Mouse (Mus musculus) erythroblast, embryonic 14.5 days (primary cell): ENCODE measurements around the gene Vps37b. TPM values are rescaled to one million over a fixed set of nuclear protein-coding genes. Genes with fewer than 3 reads are reported as not detected.
A peak's percentile ranks its signal among the peaks of the same experiment; 100 is the strongest.

ENCODE experiments used
- H3K27me3 ChIP-seq: 2 replicates; pipeline ENCODE4 v1.6.1; 2012; ENCODE audit warnings: inconsistent platforms; ENCODE audit not compliant: control insufficient read depth
- H3K36me3 ChIP-seq: 2 replicates; pipeline ENCODE4 v1.6.1; 2012; ENCODE audit warnings: mild to moderate bottlenecking, inconsistent platforms; ENCODE audit not compliant: control insufficient read depth
- H3K4me1 ChIP-seq: 2 replicates; pipeline ENCODE4 v1.6.1; 2012; ENCODE audit warnings: inconsistent platforms; ENCODE audit not compliant: control insufficient read depth
- H3K4me3 ChIP-seq: replicated peaks from 2 replicates; pipeline ENCODE3; 2012; ENCODE audit warnings: moderate library complexity, mild to moderate bottlenecking, inconsistent platforms
- H3K9me3 ChIP-seq: 2 replicates; pipeline ENCODE4 v1.6.1; 2012; ENCODE audit warnings: low read length, inconsistent platforms, mixed read lengths; ENCODE audit not compliant: control insufficient read depth
- GATA1 ChIP-seq: IDR thresholded peaks from 2 replicates; pipeline ENCODE4 v1.6.1; 2012; ENCODE audit warnings: low read length, inconsistent platforms, mixed read lengths
- TAL1 ChIP-seq: IDR thresholded peaks from 3 replicates; pipeline ENCODE4 v1.6.1; 2012; ENCODE audit warnings: low read length, inconsistent platforms, mixed read lengths
- polyA plus RNA-seq: library from polyadenylated mRNA; stranded (reverse); fragments of >175 nt; gene quantifications from 2 replicates; pipeline ENCODE4 v1.2.3, GENCODE M21; 2012

The Vps37b gene
- polyA plus RNA-seq, 1 experiment: 21.1 TPM

GRCm38 (mm10) chr5:124049249-124050045 is 17.4 kb upstream of the Vps37b start:
- H3K36me3 ChIP-seq: peaks cover 12% of the 10 kb centered on the region; the same call in 1 of the 2 replicates
- TF ChIP-seq GATA1 (no peak), TAL1 (no peak)
- no peaks in the 10 kb centered on the region for H3K9me3 ChIP-seq
- peak overlapping the region; percentile 64 for H3K4me3 ChIP-seq
- no peaks in the 10 kb centered on the region for H3K27me3 ChIP-seq
- H3K4me1 ChIP-seq: peaks cover 69% of the 10 kb centered on the region

GRCm38 (mm10) chr5:124046741-124047401 is 14.8 kb upstream of the Vps37b start:
- Histone ChIP-seq H3K36me3 (peaks cover 12% of the 10 kb centered on the region; the same call in 1 of the 2 replicates), H3K9me3 (no peaks in the 10 kb centered on the region), H3K4me1 (peaks cover 57% of the 10 kb centered on the region), H3K4me3 (no peak overlapping the region), H3K27me3 (no peaks in the 10 kb centered on the region)
- TF ChIP-seq TAL1: no peak
- no peak for TF ChIP-seq GATA1

- TF ChIP-seq TAL1 (no peak), GATA1 (no peak)
- Histone ChIP-seq H3K4me3 (no peak overlapping the region), H3K36me3 (peaks cover 9% of the 10 kb centered on the region; the same call in 1 of the 2 replicates), H3K4me1 (peaks cover 47% of the 10 kb centered on the region), H3K27me3 (no peaks in the 10 kb centered on the region), H3K9me3 (no peaks in the 10 kb centered on the region)
Measured at GRCm38 (mm10) chr5:124045453-124046010, 13.5 kb upstream of the Vps37b start.

GRCm38 (mm10) chr5:124043999-124044398 is 11.9 kb upstream of the Vps37b start:
- peaks cover 41% of the 10 kb centered on the region for H3K4me1 ChIP-seq
- TF ChIP-seq GATA1 (no peak), TAL1 (no peak)
- H3K27me3 ChIP-seq: no peaks in the 10 kb centered on the region
- peaks cover 4% of the 10 kb centered on the region; the same call in 1 of the 2 replicates for H3K36me3 ChIP-seq
- H3K9me3 ChIP-seq: no peaks in the 10 kb centered on the region
- no peak overlapping the region for H3K4me3 ChIP-seq

DNA sequence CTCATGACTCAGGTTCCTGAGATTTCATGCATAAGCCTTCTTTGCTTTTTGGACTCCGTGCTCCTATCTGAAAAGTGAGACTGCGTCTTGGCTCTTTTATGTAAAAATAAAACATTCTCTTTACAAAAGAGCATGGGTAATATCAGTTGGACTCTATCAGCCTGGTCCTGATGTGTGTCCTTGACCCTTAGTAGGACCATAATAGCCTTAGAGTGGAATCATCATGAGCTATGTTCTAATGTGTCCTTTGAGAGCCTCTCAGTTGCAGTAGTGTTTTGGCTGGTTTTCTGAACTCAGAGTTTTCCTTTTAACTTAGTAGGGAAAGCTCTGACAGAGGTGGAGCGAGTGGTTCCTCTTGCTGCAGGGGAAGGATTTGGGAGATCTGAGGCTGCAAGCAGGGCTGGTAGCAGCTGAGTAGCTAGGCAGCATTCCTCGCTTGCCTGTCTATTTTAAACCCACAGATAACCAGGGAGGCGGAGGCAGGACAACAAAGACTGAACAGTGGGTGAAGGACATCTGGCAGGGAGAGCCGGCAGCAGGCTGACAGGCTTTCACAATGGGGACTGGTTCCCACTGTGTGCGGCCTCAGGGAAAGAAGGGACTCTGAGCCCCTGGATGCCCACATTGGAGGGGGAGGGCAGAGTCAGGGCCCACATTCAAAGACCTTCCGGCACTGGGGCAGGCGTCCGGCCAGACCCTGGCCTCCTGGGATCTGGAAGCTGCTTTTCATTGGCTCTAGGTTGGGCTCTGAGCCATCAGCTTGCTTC is 11.3 kb upstream of the Vps37b start:
- H3K9me3 ChIP-seq: no peaks in the 10 kb centered on the region
- H3K27me3 ChIP-seq: no peaks in the 10 kb centered on the region
- no peak overlapping the region for H3K4me3 ChIP-seq
- peaks cover 4% of the 10 kb centered on the region; the same call in 1 of the 2 replicates for H3K36me3 ChIP-seq
- no peak for TF ChIP-seq GATA1
- no peak for TF ChIP-seq TAL1
- peaks cover 37% of the 10 kb centered on the region for H3K4me1 ChIP-seq

GRCm38 (mm10) chr5:124041097-124041496 is 9.0 kb upstream of the Vps37b start:
- no peaks in the 10 kb centered on the region for H3K27me3 ChIP-seq
- H3K36me3 ChIP-seq: no peaks in the 10 kb centered on the region
- H3K4me1 ChIP-seq: peaks cover 29% of the 10 kb centered on the region
- H3K4me3 ChIP-seq: no peak overlapping the region
- no peaks in the 10 kb centered on the region for H3K9me3 ChIP-seq
- TF ChIP-seq GATA1 (no peak), TAL1 (no peak)

DNA sequence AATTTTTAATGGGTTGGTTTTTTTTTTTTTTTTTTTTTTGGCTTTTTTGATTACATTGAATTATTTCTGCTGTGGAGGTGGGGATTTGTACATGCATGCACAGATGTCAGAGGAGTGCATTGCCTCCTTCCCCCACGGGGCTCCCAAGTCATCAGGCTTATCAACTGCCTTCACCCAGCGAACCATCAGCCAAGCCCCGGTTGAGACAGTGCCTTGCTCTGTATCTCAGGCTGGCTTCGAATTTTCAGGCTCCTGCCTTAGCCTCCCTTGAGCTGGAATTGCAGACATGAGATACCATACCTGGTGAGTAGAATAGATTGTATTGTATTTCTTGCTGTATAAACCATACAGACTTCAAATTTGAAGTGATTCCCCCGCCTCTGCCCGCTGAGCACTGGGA is 7.5 kb upstream of the Vps37b start:
- H3K36me3 ChIP-seq: no peaks in the 10 kb centered on the region
- peaks cover 36% of the 10 kb centered on the region for H3K4me1 ChIP-seq
- H3K9me3 ChIP-seq: no peaks in the 10 kb centered on the region
- no peaks in the 10 kb centered on the region for H3K27me3 ChIP-seq
- no peak for TF ChIP-seq GATA1
- no peak for TF ChIP-seq TAL1
- H3K4me3 ChIP-seq: no peak overlapping the region

DNA sequence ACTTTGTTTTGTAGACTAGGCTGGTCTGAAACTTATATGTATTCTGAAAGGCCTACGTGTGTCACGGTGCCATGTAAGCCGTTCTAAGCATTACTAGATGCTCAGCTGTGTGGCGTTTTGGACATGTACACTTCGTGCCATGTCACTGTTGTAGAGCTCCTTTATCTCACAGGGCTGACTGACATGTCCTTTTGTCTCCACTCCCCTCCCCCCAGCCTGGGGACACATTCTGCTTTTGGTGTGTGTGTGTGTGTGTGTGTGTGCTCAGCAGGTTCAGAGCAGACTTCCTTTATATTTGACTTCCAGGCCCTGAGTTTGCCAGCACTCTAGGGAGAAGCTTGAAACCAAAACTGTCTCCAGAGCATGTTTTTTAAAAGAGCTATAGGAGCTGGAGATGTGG is 4.8 kb upstream of the Vps37b start:
- Histone ChIP-seq H3K9me3 (no peaks in the 10 kb centered on the region), H3K36me3 (no peaks in the 10 kb centered on the region), H3K4me1 (peaks cover 40% of the 10 kb centered on the region), H3K27me3 (no peaks in the 10 kb centered on the region), H3K4me3 (no peak overlapping the region)
- no peak for TF ChIP-seq GATA1
- no peak for TF ChIP-seq TAL1
